Mouse (Mus musculus) Muller cell, postnatal 12 days (primary cell): ENCODE measurements at regions not wholly inside any gene's neighbourhood (a gene's known extent, or its start where the extent isn't known, plus 50 kb on each side); places are given as distances from the start of the nearest gene placed in this dataset.

ENCODE experiments used
- DNase-seq: peaks from one replicate; pipeline ENCODE4 v3.0.0-alpha.2; 2015; ENCODE audit errors: inconsistent ontology term

- no peak for DNase-seq
Measured at GRCm38 (mm10) chr13:73158016-73158415, 102.3 kb upstream of the Irx4 start.

- no peak for DNase-seq
Measured at GRCm38 (mm10) chr13:73159454-73159853, 100.8 kb upstream of the Irx4 start.

GRCm38 (mm10) chr13:73159865-73160264 is 100.4 kb upstream of the Irx4 start:
- no peak for DNase-seq

GRCm38 (mm10) chr13:73160289-73160688 is 100.0 kb upstream of the Irx4 start:
- peak; percentile 82 for DNase-seq

GRCm38 (mm10) chr13:73170301-73170700 is 90.0 kb upstream of the Irx4 start:
- DNase-seq = no peak

GRCm38 (mm10) chr13:73207931-73208448 is 52.3 kb upstream of the Irx4 start:
- no peak for DNase-seq
